Mouse (Mus musculus) left cerebral cortex, adult 2 months (tissue): Measurements from ENCODE around the gene Gm10277. TPM values are rescaled to one million over a fixed set of nuclear protein-coding genes. Genes with fewer than 3 reads are reported as not detected.

ENCODE experiments used
- DNase-seq, 2 experiments: peaks; one replicate each; pipeline ENCODE4 v3.0.0; 2021 to 2022; ENCODE audit warnings: low spot score in 2 of 2, mixed read lengths in 1 of 2; ENCODE audit errors: extremely low spot score in 1 of 2
- H3K27ac ChIP-seq: fragments of 200-600 bp; 2 replicates; pipeline ENCODE4 v1.8.1; 2022
- H3K4me3 ChIP-seq: fragments of 200-600 bp; 2 replicates; pipeline ENCODE4 v1.8.1; 2022
- CTCF ChIP-seq: fragments of 200-600 bp; IDR thresholded peaks from 2 replicates; pipeline ENCODE4 v1.8.1; 2022; ENCODE audit warnings: antibody characterized with exemption, mild to moderate bottlenecking, moderate library complexity
- intact Hi-C: fragments of 180-260 bp; cut with DNase I; formaldehyde crosslinking; loops from one replicate; pipeline ENCODE4 v1.15.1; 2025
- total RNA-seq, 2 experiments: library from RNA; stranded (reverse); gene quantifications; 2 replicates each; pipeline ENCODE4 v1.2.3; 2021

Gm10277 gene
- total RNA-seq, 2 experiments from 2014 or later: not detected

DNA sequence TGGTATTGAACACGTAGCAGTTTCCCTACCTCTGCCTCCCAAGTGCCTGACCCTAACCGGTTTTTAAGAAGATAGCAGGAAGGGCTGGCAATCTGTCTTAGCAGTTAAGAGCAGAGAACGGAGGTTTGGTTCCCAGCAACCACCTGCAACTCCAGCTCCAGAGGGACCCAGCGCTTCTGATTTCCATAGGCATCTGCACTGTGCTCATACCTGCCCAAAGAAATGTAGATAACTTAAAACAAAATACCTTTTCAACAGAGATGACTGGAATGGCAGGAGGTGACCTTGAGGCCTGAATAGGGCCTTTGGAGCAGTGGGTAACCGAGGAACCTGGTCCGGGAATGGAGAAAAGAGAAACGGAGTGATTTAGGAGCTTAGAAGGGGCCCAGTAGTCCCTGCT is 49.0 kb downstream of the Gm10277 start:
- intact Hi-C loops: loop anchor here (2.0 to 10.0 kb wide), 2 partner anchors 76 to 226 kb away; no protein-coding TSS in a partner anchor
- DNase-seq: no peak
- TF ChIP-seq CTCF: no peak
- Histone ChIP-seq H3K27ac (no peak overlapping the region), H3K4me3 (no peak overlapping the region)

DNA sequence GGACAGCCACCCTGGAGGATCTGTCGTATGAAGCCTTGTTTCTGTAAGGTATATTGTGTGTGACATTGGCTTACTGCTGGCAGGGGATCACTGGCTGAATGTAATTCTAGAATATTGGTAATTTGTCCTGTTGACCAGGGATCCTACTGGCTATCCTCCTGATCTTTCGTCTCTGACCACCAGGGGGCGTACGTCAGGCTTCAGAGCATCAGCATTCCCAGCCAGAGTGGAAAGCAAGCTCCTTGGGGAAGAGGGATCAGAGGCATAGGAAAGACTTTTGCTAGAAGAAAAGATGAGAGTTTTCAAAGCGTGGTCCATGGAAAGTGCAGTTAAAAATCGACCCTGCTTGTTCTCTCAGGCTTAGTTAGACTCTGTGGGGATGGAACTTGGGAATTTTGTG is 50.3 kb downstream of the Gm10277 start:
- intact Hi-C loops: loop anchor here (2.0 to 10.0 kb wide), 2 partner anchors 56 to 228 kb away; no protein-coding TSS in a partner anchor
- peak; percentile 93 for TF ChIP-seq CTCF
- peak; percentile 80 to 84 for DNase-seq
- H3K4me3 ChIP-seq: no peak overlapping the region
- no peak overlapping the region for H3K27ac ChIP-seq

Other genes with a start within 250 kb of the Gm10277 start
- 100 to 1,000 TPM; 105 TPM for gene Taok1, start 179.9 kb downstream of the Gm10277 start, total RNA-seq
- 10 to 100 TPM; 68.5 to 73.5 TPM for gene Nufip2, start 101.6 kb downstream of the Gm10277 start, total RNA-seq
- not detected for gene Cryba1, start 62.5 kb downstream of the Gm10277 start, total RNA-seq
- gene Myo18a, start 24.5 kb downstream of the Gm10277 start, total RNA-seq: 100 to 1,000 TPM; 164 to 169 TPM
- 1 to 10 TPM in 1 of 2 experiments, under 1 TPM in 1; 0.70 to 1.3 TPM for gene Pipox, start 106.3 kb upstream of the Gm10277 start, total RNA-seq
- gene Sez6, start 143.1 kb upstream of the Gm10277 start, total RNA-seq: 100 to 1,000 TPM; 127 to 157 TPM
- gene Phf12, start 195.0 kb upstream of the Gm10277 start, total RNA-seq: 10 to 100 TPM; 58.9 to 59.2 TPM
- 1 to 10 TPM; 5.5 to 6.3 TPM for gene Dhrs13, start 244.5 kb upstream of the Gm10277 start, total RNA-seq